Mouse (Mus musculus) erythroid progenitor cell, adult 5-6 weeks (primary cell): ENCODE results near the gene Uspl1. TPM values are rescaled to one million over a fixed set of nuclear protein-coding genes. Genes with fewer than 3 reads are reported as not detected.

Source experiments
- ATAC-seq: replicated peaks from 2 replicates; pipeline ENCODE4 v1.8.0; 2016; ENCODE audit warnings: moderate number of reproducible peaks, mild to moderate bottlenecking, moderate TSS enrichment, inconsistent platforms; ENCODE audit not compliant: poor library complexity, low FRiP score, severe bottlenecking
- total RNA-seq, 2 experiments: library from RNA; stranded (forward) in 1 of 2; stranded (reverse) in 1 of 2; fragments of 150-400 nt in 1 of 2; fragments of 186-747, 209-891 nt in 1 of 2; gene quantifications; 2 replicates each; pipeline versions ENCODE4 v1.2.3 to v1.2.4; 2015 to 2017; ENCODE audit warnings: low replicate concordance in 2 of 2

Uspl1 gene
- total RNA-seq, 2 experiments from 2014 or later, result 22.1 to 26.4 TPM

DNA sequence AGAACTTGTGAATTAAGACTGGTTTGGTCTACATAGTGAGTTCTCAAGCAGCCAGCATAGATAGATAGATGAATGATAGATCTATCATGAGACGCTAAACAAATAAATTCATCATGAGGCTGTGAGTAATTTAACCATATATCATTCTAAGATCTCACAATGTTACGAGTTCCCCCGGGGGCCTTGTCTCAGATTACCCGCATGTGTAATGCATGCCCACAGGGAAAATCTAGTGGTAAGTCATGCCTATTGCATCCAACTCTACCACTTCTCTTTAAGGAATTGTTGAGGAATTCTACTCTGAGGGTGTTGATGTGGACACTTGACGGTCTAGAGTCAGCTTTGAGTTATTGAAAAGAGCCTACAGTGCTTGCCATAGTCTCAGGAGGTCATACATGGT is 22.1 kb downstream of the Uspl1 start:
- ATAC-seq, result no peak

DNA sequence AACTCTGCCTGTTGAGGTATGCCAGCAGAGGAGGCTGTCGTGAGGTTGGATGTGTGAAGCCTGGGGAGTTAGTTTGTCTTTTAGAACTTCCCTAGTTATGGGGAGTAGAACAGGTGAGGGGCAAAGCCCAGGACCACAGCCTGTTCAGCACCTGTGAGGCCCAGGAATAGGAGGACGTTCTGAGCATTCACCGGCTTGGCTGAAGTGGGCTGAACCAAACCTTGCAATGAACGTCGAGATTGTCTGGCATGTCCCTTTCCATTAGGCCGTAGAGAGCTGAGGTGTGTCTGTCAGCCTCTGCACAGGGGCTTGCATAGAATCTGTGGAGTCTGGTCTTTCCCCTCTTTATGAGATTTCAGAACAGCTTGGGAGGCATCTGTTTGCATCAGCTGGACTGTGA is 23.5 kb downstream of the Uspl1 start:
- ATAC-seq, result no peak

DNA sequence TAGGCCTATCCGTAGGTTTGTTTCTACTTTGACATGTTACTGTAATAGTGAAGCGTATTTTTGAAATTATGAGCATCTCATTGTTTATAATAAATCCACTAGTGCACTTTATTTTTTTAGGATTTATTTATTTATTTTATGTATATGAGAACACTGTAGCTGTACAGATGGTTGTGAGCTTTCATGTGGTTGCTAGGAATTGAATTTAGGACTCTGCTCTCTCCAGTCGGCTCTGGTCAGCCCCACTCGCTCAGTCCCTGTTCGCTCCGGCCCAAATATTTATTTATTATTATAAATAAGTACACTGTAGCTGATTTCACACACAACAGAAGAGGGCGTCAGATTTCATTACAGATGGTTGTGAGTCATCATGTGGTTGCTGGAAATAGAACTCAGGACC is 24.6 kb downstream of the Uspl1 start:
- ATAC-seq, result no peak

DNA sequence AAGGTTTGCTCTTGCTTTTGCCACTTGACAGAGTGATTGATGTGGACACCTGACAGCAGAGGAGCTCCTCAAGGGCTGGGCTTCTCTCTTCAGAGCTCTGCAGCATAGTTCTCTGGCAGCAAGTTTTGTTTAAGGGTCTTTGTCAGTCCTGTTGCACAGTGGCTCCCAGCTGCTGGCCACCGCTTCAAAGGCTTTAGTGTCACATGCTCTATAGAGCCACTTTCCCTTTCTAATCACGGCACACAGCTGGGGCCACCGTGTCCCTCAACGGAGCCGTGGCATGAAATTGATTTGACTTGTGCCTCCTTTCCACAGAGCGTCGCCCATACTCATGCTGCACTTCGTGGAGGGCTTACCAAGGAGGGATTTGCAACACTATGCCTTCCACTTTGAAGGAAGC is 25.2 kb downstream of the Uspl1 start:
- ATAC-seq, result no peak

DNA sequence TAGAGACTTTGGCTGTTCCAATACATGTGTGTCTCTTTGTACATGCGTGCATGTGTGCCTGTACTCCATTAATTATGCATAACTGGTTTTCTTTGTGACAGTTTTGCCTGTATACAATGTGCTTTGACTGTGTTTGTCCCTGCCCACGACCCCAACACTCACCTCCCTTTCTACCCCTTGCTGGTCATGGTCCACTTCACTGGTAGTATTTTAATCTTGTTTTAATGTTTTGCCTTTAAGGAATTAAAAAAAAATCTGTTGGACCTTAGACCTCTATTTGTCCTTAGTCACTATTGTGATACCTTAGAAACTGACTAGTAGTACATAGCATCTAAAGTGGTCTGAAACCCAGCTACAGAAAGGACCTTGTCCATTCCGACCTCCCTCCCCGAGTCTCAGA is 26.9 kb downstream of the Uspl1 start:
- ATAC-seq, result no peak

DNA sequence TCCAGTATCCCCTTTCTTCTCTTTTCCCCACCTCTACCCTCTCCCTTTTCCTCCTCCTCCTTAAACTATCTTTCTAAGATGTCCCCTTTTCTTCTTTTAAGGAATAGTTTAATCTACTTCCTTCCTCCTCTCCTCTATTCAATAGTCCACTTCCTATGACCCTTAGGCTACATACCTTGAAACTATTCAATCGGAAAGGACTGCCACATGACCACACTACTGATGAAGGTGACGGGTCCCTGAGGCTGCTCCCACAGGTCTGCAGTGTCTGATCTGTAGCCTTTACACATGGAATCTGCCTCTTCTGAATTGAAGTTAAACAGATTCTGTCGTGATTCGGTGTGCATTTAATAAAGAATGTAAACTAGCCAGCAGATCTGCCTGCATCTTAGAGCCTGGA is 28.7 kb downstream of the Uspl1 start:
- ATAC-seq, result no peak

DNA sequence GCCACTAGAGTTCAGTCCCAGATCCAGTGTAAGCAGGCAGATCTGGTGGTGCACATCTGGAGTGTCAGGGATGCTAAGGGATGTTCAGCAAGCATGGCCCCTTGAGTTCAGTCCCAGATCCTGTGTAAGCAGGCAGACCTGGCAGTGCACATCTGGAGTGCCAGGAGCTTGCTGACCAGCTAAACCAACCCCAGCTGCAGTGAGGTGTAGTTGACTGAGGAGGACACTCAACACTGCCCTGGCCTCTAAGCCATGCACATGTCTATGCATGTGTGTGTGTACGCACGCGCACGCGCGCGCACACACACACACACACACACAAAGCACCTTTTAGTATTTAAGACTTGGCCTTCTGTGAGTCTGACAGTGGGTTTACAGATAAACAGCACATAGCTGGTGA is 31.4 kb downstream of the Uspl1 start:
- no peak for ATAC-seq

DNA sequence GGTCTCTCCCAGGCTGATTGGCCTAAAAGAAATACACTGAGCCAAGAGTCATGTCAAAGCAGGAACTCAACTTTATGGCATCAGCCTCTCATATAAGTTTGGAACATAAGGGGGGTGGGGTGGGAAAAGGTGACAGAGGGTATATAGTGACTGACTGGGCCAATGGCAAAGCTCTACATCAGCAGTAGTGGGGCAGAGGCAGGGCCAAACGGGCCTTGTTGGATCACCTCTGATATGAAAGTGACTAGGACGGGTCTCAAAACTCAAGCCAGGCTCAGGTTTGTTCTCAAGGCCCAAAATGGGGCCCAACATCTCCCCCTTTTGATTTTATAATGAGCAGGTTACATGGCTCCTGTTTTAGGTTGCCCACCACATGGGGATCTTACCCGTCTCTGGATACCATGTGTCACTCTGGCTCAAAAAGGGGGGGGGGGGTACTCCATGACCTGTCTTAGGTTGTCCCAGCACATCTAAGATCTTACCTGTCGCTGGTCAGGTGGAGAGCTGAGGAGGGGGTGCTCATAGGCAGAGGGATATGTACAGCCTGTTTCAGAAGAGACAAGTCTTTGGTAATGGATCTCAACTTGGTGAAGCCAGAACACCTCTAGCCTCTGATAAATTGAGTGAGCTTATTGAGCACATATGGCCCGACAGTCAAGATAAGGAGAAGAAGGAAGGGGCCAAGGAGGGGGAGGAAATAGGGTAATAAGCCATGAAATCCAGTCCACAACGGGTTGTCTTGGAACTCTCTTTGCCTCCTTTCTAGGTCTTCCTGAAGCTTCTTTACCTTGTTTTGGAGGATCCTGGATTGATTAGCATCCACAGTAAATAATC is 33.6 kb downstream of the Uspl1 start:
- no peak for ATAC-seq

DNA sequence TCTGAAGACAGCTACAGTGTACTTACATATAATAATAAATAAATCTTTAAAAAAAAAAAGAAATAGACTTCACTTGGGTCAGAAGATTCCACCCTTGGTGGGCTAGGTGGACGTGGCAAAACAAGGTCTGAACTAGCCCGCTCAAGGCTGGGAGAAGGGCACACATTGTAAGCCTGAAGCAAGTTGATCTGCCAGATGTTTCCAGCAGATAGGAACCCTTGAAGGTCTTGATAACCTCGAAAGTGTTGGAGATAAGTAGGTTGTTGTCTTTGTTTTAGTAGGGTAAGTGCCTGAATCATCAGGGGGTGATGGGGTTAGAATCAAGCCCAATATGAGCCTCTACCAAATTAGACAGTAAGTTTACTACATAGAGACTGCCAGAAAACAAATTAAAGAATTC is 35.3 kb downstream of the Uspl1 start:
- no peak for ATAC-seq

DNA sequence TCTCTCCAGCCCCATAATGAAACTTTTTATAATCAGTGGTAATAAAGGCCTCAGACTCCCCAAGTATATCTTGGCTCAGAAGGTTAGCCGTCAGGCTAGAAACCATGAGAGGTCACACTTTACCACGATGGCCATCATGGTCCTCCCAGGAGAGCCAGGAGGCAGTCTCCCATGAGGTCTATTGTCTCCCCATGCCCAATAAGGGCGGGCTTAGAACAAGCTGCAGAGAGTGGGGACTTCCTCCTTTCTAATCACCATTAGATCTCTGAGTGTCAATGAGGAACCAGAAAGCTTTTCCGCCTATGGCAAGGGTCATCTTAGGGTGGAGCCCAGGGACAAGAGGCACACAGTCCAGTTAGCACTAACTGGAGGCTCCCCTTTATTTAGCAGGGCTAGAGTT is 37.2 kb downstream of the Uspl1 start:
- no peak for ATAC-seq

DNA sequence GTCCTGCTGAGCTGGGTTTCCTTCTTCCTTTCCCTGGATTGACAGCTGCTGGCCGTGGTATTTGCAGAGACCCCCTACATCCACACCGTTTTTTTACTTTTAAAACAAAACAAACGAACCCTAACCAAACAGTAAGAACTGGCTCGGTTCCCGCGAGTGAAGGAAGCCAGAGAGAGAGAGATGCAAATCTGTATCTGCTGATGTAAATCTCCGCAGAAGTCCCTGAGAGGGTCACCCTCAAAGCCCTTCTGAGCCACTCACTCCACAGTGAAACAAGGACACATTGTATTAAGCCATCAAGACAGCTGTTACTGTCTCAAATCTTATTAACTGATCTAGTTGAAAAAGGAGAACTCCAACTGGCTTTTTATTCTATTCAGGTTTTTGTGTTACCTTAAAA is 40.5 kb downstream of the Uspl1 start:
- ATAC-seq, result no peak

DNA sequence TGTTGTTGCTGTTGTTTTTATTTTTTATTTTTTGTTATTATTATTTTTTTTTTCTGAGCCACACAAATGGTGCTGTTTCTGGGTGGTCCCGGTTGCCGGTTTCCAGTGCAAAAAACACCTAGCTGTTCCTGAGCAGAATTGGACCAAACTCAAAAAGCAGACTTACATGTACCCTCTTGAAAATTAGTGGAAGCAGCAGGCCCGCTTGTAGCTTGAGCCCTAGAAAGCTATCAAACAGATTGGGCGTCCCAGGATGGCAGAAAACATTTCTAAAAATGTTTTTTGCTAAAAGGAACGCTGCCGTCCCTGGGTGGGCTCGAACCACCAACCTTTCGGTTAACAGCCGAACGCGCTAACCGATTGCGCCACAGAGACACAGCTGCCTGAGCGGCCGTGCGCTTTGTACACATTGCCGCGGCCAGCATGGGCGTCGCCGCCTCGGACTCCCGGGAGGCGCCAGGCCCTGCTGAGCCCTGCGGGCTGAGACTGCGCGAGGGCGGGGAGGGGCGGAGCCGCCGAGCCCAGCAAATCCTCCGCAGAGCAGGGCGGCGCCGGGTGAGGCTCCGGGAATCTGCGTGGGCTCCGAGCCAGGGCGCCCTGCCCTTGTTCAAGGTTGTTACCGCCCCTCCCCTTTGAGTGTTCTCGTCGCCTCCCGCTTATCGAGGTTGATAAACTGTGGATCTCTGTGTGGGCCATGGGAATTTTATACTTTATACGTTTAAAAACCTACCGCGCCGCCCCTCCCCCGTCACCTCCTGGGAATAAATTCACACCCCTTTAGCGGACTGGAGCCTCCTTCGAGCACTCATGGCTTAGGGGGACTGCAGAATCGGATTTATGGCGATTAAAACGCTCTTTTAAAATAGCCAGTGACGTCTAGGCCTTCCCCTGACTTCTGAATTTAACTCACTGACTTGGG is 44.8 kb downstream of the Uspl1 start:
- peak; percentile 99 for ATAC-seq

DNA sequence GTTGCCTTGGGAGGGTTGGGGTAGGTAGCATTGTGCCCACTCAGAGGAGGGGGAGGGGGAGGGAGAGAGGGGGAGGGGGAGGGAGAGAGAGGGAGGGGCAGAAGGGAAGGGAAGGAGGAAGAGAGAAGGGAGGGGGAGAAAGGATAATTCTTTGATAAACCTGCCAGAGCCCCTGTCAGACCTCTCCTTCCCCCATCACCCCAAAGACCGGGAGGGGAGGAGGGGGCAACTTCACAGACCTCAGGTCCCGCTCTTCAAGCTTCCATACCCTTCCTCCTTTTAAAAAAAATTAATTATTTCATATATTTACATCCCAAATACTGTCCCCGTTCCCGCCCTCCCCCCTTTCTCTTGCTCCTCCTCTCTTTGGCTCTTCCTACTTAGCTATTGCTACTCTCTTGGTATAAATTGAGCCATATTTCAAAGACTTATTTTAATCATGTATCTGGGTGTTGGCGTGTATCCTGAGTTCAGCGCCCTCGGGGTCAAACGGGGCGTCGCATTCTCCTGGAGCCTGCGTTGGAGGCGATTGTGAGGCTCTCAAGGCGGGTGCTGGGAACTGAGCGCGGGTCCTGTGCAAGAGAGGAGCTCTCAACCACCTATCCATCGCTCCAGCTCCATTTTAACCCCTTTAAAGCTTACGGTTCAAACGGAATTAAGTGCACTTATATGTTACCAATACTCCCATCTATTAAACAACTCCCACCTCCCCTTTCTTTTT is 45.6 kb downstream of the Uspl1 start:
- no peak for ATAC-seq

DNA sequence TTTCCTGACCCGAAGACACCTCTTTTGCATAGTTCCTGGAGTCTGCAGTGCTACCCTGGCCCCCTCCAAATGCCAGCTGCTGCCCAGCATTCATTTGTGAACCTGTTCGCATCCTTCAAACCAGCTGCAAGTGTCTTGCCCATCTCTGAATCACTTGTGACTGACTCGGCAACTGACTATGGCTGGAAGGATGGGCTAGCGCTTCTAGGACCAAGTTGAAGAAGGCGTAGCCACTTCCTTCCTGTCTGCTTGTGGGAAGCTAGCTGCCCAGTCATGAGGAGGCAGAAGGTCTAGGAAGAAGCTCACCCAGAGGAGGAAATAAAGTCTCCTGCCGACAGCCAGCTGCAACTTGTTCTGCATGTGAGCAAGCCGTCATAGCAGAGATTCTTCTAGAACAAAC is 50.9 kb downstream of the Uspl1 start:
- ATAC-seq, result no peak

DNA sequence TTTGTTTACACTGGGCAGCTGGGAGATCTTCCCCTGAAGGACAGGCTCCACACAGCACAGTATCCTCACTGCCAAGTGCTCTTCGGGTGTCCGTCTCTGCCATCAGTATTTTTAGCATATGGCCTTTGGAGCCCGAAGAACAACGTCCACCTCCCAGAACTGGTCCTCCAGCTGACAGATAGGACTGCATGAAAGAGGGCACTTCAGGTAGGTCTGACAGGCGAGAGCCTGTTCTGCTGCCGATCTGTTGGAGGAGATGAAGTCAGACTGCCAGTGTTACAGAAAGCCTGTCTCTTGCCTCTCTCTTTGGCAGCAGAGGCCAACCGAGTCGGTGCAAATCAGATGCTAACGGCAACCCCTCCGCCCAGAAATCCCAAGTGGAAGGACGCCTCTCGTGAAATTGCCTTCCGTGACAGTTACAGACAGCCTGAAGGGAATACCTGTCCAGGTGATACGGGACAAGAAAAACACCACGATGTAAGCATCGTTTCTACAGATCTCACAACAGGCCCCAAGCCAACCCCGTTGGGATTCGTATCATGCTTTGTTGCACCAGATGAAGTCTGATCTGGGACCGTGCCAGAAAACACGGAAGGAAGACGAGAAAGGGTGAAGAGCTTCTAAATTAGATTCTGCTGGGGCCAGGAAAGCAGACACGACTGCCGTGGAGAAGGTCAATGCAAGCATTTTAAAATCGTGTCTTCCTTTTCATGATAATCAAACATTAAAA is 53.2 kb downstream of the Uspl1 start:
- ATAC-seq, result no peak

DNA sequence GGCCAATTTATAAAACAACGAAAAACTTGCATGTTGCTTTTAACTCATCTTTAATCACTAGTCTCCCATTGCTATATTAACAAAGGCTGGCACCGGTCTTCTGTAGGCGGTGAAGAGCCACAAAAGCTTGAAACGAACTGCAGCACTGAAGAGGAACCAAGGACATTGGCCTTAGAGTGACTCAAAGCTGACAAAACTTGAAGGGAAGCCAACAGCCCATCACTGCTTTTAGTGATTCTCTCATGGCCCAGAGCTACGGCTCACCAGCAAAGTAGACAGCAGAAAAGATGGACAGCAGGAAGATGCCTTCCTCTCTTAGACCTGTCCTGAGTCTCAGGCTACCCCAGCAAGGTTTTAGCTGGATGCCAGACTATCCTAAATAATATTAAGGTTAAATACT is 58.3 kb downstream of the Uspl1 start:
- ATAC-seq, result no peak

DNA sequence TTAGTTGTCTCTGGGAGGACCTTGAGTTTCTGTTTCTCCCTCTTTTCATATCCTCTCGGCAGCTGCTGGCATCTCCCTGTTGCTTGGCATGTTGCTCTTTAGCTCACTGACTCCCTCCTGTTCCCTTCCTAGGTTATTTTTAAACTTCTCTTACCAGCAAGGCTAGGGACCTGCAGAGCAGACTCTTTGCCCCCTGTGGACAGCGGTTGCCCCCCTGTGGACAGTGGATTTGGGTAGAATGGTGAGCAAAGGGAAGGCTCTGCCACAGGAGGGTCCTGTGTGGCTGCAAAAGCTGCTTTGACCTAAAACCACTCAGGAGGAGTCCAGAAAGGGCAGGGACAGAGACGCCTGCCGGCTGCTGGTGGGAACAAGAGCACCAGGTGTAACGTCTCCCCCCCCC is 58.9 kb downstream of the Uspl1 start:
- no peak for ATAC-seq

DNA sequence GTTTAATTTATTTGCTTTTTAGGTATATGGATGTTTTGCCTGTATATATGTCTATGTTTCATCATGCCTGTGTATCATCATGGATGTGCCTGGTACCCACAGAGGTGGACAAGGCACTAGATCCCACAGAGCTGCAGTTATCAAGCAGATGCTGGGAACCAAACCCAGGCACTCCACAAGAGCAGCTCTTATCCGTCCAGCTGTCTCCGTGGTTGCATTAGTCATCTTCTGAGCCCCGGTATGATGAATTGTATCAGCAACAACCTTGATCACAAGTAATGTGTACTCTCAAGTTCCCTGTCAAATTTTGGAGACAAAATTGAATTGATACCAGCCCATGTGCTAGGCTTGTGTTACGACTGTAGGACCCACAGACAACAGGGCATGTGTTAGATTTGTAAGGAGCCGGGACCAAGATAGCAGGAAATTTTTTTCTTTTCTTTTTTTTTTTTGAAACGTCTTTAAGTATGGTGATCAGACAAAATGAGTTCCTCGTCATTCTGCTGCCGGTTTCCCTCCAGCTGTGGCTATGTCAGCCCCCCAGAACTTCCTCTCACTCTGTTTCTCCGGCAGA is 61.3 kb downstream of the Uspl1 start:
- no peak for ATAC-seq

DNA sequence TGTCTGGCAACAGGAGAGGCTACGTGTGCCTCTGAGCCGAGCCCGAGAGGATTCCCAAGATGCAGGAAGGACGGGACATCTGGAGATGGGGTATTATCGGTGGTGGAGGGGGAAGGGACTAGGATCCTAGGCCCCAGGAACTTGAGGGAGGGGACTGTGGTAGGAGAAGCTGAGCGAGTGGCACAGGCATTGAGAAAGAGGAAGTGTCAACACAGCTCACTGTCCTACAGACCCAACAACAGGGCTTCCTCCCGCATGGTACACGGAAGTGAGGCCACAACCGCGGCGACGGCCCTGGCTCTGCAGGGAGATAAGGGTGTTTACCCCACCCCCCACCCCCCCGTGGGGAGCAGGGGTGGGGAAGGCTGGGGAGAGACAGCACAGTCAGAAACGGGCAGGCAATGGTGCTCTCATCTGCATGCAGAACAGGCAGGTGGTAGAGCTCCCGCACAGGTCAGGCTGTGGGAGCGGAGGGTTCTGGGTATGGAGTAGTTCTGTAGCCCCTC is 61.9 kb downstream of the Uspl1 start:
- peak; percentile 53 for ATAC-seq
